Mouse (Mus musculus) CH12.LX (cell line): ENCODE measurements around the gene Gm10491. TPM values are rescaled to one million over a fixed set of nuclear protein-coding genes. Genes with fewer than 3 reads are reported as not detected.

Experiments
- DNase-seq: peaks from one replicate; pipeline ENCODE4 v3.0.0-alpha.2; 2013; ENCODE audit errors: extremely low read depth
- H3K27ac ChIP-seq: 2 replicates; pipeline ENCODE4 v1.5.1; 2012; ENCODE audit warnings: low read depth, mild to moderate bottlenecking, control low read depth, moderate library complexity; ENCODE audit not compliant: insufficient read depth
- H3K27me3 ChIP-seq: replicated peaks from 2 replicates; pipeline ENCODE3; 2012; ENCODE audit warnings: inconsistent platforms
- H3K36me3 ChIP-seq, 2 experiments: replicated peaks in 1 of 2; 2 replicates each; pipeline versions ENCODE3 to v1.6.1; 2012; ENCODE audit warnings: inconsistent platforms in 1 of 2, low read length in 1 of 2, mild to moderate bottlenecking in 1 of 2, mixed read lengths in 1 of 2, moderate library complexity in 1 of 2; ENCODE audit not compliant: control insufficient read depth in 1 of 2, insufficient read depth in 1 of 2
- H3K4me1 ChIP-seq, 2 experiments: 2 replicates each; pipeline ENCODE4 v1.6.1; 2012; ENCODE audit warnings: inconsistent platforms in 1 of 2, moderate library complexity in 1 of 2; ENCODE audit not compliant: insufficient read depth in 2 of 2, control insufficient read depth in 1 of 2
- H3K4me2 ChIP-seq: 2 replicates; pipeline ENCODE4 v1.6.1; 2012; ENCODE audit warnings: low read depth, mild to moderate bottlenecking, control low read depth; ENCODE audit not compliant: poor library complexity, insufficient read depth, severe bottlenecking
- H3K4me3 ChIP-seq, 3 experiments: fragments of 150-350 bp in 1 of 3; sonication (generic) in 1 of 3; replicated peaks in 1 of 3; 2 replicates each; pipeline versions ENCODE3 to v1.5.1; 2011 to 2012; ENCODE audit warnings: low read depth in 2 of 3, low read length in 2 of 3, mild to moderate bottlenecking in 2 of 3, moderate library complexity in 2 of 3, control low read depth in 1 of 3, improper control_type of control experiment in 1 of 3, inconsistent platforms in 1 of 3, mixed read lengths in 1 of 3; ENCODE audit not compliant: poor library complexity in 1 of 3
- H3K79me2 ChIP-seq: replicated peaks from 2 replicates; pipeline ENCODE4 v1.6.1; 2012; ENCODE audit warnings: mild to moderate bottlenecking, moderate library complexity; ENCODE audit not compliant: control insufficient read depth, poor library complexity, insufficient read depth, severe bottlenecking; ENCODE audit errors: extremely low read depth
- H3K9ac ChIP-seq: 2 replicates; pipeline ENCODE4 v1.6.1; 2012; ENCODE audit warnings: low read depth, mild to moderate bottlenecking, control low read depth, moderate library complexity; ENCODE audit not compliant: insufficient read depth
- H3K9me3 ChIP-seq: replicated peaks from 2 replicates; pipeline ENCODE3; 2012; ENCODE audit warnings: low read length, inconsistent platforms, mixed read lengths
- BHLHE40 ChIP-seq: IDR thresholded peaks from 2 replicates; pipeline ENCODE4 v1.6.1; 2011; ENCODE audit warnings: mild to moderate bottlenecking, low read depth, low read length, improper control_type of control experiment
- CHD2 ChIP-seq: IDR thresholded peaks from 2 replicates; pipeline ENCODE4 v1.6.1; 2011; ENCODE audit warnings: low read length, improper control_type of control experiment
- CTCF ChIP-seq, 2 experiments: IDR thresholded peaks in 1 of 2; conservative IDR thresholded peaks in 1 of 2; 2 replicates each; pipeline ENCODE4 v1.5.1; 2011 to 2012; ENCODE audit warnings: low read depth in 2 of 2, low read length in 2 of 2, improper control_type of control experiment in 1 of 2, inconsistent platforms in 1 of 2, mild to moderate bottlenecking in 1 of 2, moderate library complexity in 1 of 2
- E2F4 ChIP-seq: IDR thresholded peaks from 2 replicates; pipeline ENCODE4 v1.6.1; 2011; ENCODE audit warnings: low read depth, low read length, improper control_type of control experiment; ENCODE audit not compliant: insufficient replicate concordance
- ELF1 ChIP-seq: IDR thresholded peaks from 2 replicates; pipeline ENCODE4 v1.6.1; 2014; ENCODE audit warnings: low read depth, mild to moderate bottlenecking, inconsistent platforms, low read length, improper control_type of control experiment
- EP300 ChIP-seq: IDR thresholded peaks from 2 replicates; pipeline ENCODE4 v1.6.1; 2011; ENCODE audit warnings: low read length, improper control_type of control experiment
- ETS1 ChIP-seq: conservative IDR thresholded peaks from 2 replicates; pipeline ENCODE4 v1.6.1; 2012; ENCODE audit warnings: low read depth, mild to moderate bottlenecking, inconsistent platforms, low read length, improper control_type of control experiment, moderate library complexity
- GABPA ChIP-seq: IDR thresholded peaks from 2 replicates; pipeline ENCODE4 v1.6.1; 2012; ENCODE audit warnings: low read depth, low read length, improper control_type of control experiment, inconsistent platforms; ENCODE audit not compliant: insufficient replicate concordance
- HCFC1 ChIP-seq: IDR thresholded peaks from 2 replicates; pipeline ENCODE4 v1.6.1; 2012; ENCODE audit warnings: low read depth, mild to moderate bottlenecking, inconsistent platforms, low read length, improper control_type of control experiment
- IRF4 ChIP-seq: IDR thresholded peaks from 2 replicates; pipeline ENCODE4 v1.6.1; 2014; ENCODE audit warnings: low read depth, mild to moderate bottlenecking, inconsistent platforms, low read length, improper control_type of control experiment
- JUN ChIP-seq: IDR thresholded peaks from 2 replicates; pipeline ENCODE4 v1.6.1; 2011; ENCODE audit warnings: low read depth, mild to moderate bottlenecking, low read length, improper control_type of control experiment, moderate library complexity; ENCODE audit not compliant: insufficient read depth
- JUND ChIP-seq: conservative IDR thresholded peaks from 2 replicates; pipeline ENCODE4 v1.6.1; 2011; ENCODE audit warnings: low read depth, low read length, improper control_type of control experiment
- KAT2A ChIP-seq: IDR thresholded peaks from 2 replicates; pipeline ENCODE4 v1.6.1; 2012; ENCODE audit warnings: low read length, improper control_type of control experiment, inconsistent platforms; ENCODE audit not compliant: insufficient replicate concordance
- MAZ ChIP-seq: IDR thresholded peaks from 2 replicates; pipeline ENCODE4 v1.6.1; 2012; ENCODE audit warnings: low read depth, mild to moderate bottlenecking, inconsistent platforms, low read length, improper control_type of control experiment, moderate library complexity
- MEF2A ChIP-seq: IDR thresholded peaks from 2 replicates; pipeline ENCODE4 v1.6.1; 2014; ENCODE audit warnings: low read depth, mild to moderate bottlenecking, inconsistent platforms, low read length, improper control_type of control experiment, borderline replicate concordance
- MYC ChIP-seq: IDR thresholded peaks from 2 replicates; pipeline ENCODE4 v1.6.1; 2011; ENCODE audit warnings: low read depth, mild to moderate bottlenecking, improper control_type of control experiment, low read length
- NELFE ChIP-seq: IDR thresholded peaks from 2 replicates; pipeline ENCODE4 v1.6.1; 2011; ENCODE audit warnings: low read depth, low read length, improper control_type of control experiment
- PAX5 ChIP-seq: IDR thresholded peaks from 2 replicates; pipeline ENCODE4 v1.6.1; 2012; ENCODE audit warnings: low read length, inconsistent platforms, mixed read lengths
- RAD21 ChIP-seq: IDR thresholded peaks from 2 replicates; pipeline ENCODE4 v1.6.1; 2011; ENCODE audit warnings: low read depth, mild to moderate bottlenecking, low read length, improper control_type of control experiment, moderate library complexity
- RCOR1 ChIP-seq: conservative IDR thresholded peaks from 2 replicates; pipeline ENCODE4 v1.6.1; 2012; ENCODE audit warnings: low read depth, mild to moderate bottlenecking, inconsistent platforms, low read length, improper control_type of control experiment
- SIN3A ChIP-seq: IDR thresholded peaks from 2 replicates; pipeline ENCODE4 v1.6.1; 2012; ENCODE audit warnings: low read length, improper control_type of control experiment, inconsistent platforms
- SMC3 ChIP-seq: IDR thresholded peaks from 2 replicates; pipeline ENCODE4 v1.6.1; 2011; ENCODE audit warnings: low read depth, low read length, improper control_type of control experiment
- TBP ChIP-seq: conservative IDR thresholded peaks from 2 replicates; pipeline ENCODE4 v1.6.1; 2011; ENCODE audit warnings: low read depth, low read length, improper control_type of control experiment
- TCF12 ChIP-seq: IDR thresholded peaks from 2 replicates; pipeline ENCODE4 v1.6.1; 2014; ENCODE audit warnings: low read depth, mild to moderate bottlenecking, inconsistent platforms, low read length, improper control_type of control experiment
- USF1 ChIP-seq: IDR thresholded peaks from 2 replicates; pipeline ENCODE4 v1.6.1; 2014; ENCODE audit warnings: low read depth, mild to moderate bottlenecking, inconsistent platforms, low read length, improper control_type of control experiment
- ZC3H11A ChIP-seq: IDR thresholded peaks from 2 replicates; pipeline ENCODE4 v1.6.1; 2012; ENCODE audit warnings: low read depth, mild to moderate bottlenecking, inconsistent platforms, low read length, improper control_type of control experiment
- ZKSCAN1 ChIP-seq: IDR thresholded peaks from 2 replicates; pipeline ENCODE4 v1.6.1; 2012; ENCODE audit warnings: low read depth, inconsistent platforms, low read length, improper control_type of control experiment, borderline replicate concordance
- ZNF384 ChIP-seq: IDR thresholded peaks from 2 replicates; pipeline ENCODE4 v1.6.1; 2012; ENCODE audit warnings: low read depth, low read length, improper control_type of control experiment, inconsistent platforms
- dilution Hi-C: fragments of 300-500 bp; cut with MboI; formaldehyde crosslinking; loops from 2 replicates; pipeline ENCODE4 v1.14.3; 2020; ENCODE audit warnings: low sequenced_read_pairs; ENCODE audit not compliant: extremely low pct_unique_long_range_greater_than_20kb, extremely low pct_ligation_motif_present
- in situ Hi-C: fragments of 300-500 bp; cut with MboI; formaldehyde crosslinking; loops from 3 replicates; pipeline ENCODE4 v1.14.3; 2019; ENCODE audit warnings: low sequenced_read_pairs, low pct_ligation_motif_present, low pct_unique_long_range_greater_than_20kb, mixed read lengths
- polyA plus RNA-seq: library from polyadenylated mRNA; unstranded; fragments of >175 nt; gene quantifications from 2 replicates; pipeline ENCODE4 v1.2.1, GENCODE M21; 2012; ENCODE audit warnings: low read depth; ENCODE audit not compliant: insufficient read length
- total RNA-seq, 2 experiments: library from RNA; depleted of rRNA; stranded (reverse); fragments of 300-350 nt in 1 of 2; fragments of >200 nt in 1 of 2; gene quantifications; 2 replicates each; pipeline ENCODE4 v1.2.3; 2012 to 2014

The Gm10491 gene
- total and polyA plus RNA-seq, 3 experiments: not detected

GRCm38 (mm10) chrX:7863181-7863580 is 44.5 kb downstream of the Gm10491 start:
- Histone ChIP-seq H3K4me3 (no peak overlapping the region), H3K27me3 (no peaks in the 10 kb centered on the region), H3K4me2 (peak overlapping the region; percentile 50), H3K9me3 (no peaks in the 10 kb centered on the region), H3K36me3 (peaks cover 6 to 12% of the 10 kb centered on the region in 2 experiments), H3K79me2 (peaks cover 34% of the 10 kb centered on the region), H3K9ac (peak overlapping the region; percentile 48; the same call in 1 of the 2 replicates), H3K4me1 (peaks cover 18 to 82% of the 10 kb centered on the region in 2 experiments), H3K27ac (peak overlapping the region; percentile 98)
- in situ Hi-C loops (no loop called here), dilution Hi-C loops (no loop called here)
- no peak for DNase-seq
- TF ChIP-seq TCF12: peak; percentile 92
- no peak for TF ChIP-seq NELFE
- TF ChIP-seq BHLHE40: peak; percentile 56; the same call in 1 of the 2 replicates
- TF ChIP-seq IRF4: peak; percentile 74
- TF ChIP-seq JUND: no peak
- TF ChIP-seq ETS1: peak; percentile 52
- TF ChIP-seq MEF2A: peak; percentile 80; the same call in 1 of the 2 replicates
- peak; percentile 88 for TF ChIP-seq EP300
- peak; percentile 51; the same call in 1 of the 2 replicates for TF ChIP-seq MAZ
- TF ChIP-seq SMC3: no peak
- TF ChIP-seq HCFC1: no peak
- TF ChIP-seq SIN3A: no peak
- no peak for TF ChIP-seq ZKSCAN1
- TF ChIP-seq JUN: no peak
- no peak for TF ChIP-seq ZC3H11A
- peak; percentile 64; the same call in 1 of the 2 replicates for TF ChIP-seq RCOR1

- dilution Hi-C loops: no loop called here
- H3K4me3 ChIP-seq: no peak overlapping the region
- in situ Hi-C loops: no loop called here
- H3K4me2 ChIP-seq: peak overlapping the region; percentile 56
- H3K9me3 ChIP-seq: no peaks in the 10 kb centered on the region
- H3K79me2 ChIP-seq: peaks cover 36% of the 10 kb centered on the region
- H3K27ac ChIP-seq: peak overlapping the region; percentile 84
- peak overlapping the region; percentile 33; the same call in 1 of the 2 replicates for H3K9ac ChIP-seq
- no peak for DNase-seq
- no peaks in the 10 kb centered on the region for H3K27me3 ChIP-seq
- H3K36me3 ChIP-seq: peaks cover 11 to 18% of the 10 kb centered on the region in 2 experiments
- peaks cover 14 to 49% of the 10 kb centered on the region in 2 experiments for H3K4me1 ChIP-seq
- TF ChIP-seq USF1 (no peak), JUND (no peak), ETS1 (peak; percentile 49), GABPA (no peak), MAZ (no peak), PAX5 (no peak), HCFC1 (no peak), MYC (no peak), JUN (no peak), RAD21 (no peak), NELFE (no peak), CTCF (conservative IDR thresholded peaks at IDR 0.05 in 1 of 2, IDR thresholded peaks at IDR 0.05 in 1 of 2; ENCODE audit: low read depth in 2 of 2, low read length in 2 of 2) (no peak), ELF1 (0 out of 2 replicates have a peak, but pooled peaks have one; percentile 34), IRF4 (peak; percentile 36; the same call in 1 of the 2 replicates), MEF2A (peak; percentile 44; the same call in 1 of the 2 replicates), CHD2 (no peak), TCF12 (peak; percentile 70; the same call in 1 of the 2 replicates), ZC3H11A (no peak), RCOR1 (no peak), KAT2A (no peak), TBP (no peak), E2F4 (no peak), SIN3A (no peak), EP300 (0 out of 2 replicates have a peak, but pooled peaks have one; percentile 9), BHLHE40 (0 out of 2 replicates have a peak, but pooled peaks have one; percentile 4), ZKSCAN1 (no peak), ZNF384 (no peak)
These were observed 48.4 kb downstream of the Gm10491 start for GRCm38 (mm10) chrX:7859191-7859753.
